Mouse (Mus musculus) hindbrain, embryonic 11.5 days (tissue): ENCODE measurements around the gene Zc3h7b. TPM values are rescaled to one million over a fixed set of nuclear protein-coding genes. Genes with fewer than 3 reads are reported as not detected.
A peak's percentile ranks its signal among the peaks of the same experiment; 100 is the strongest.

ENCODE experiments used
- ATAC-seq: fragments of 200-750 bp; cut with Nextera tagmentation; 2 replicates; pipeline ENCODE4 v1.8.0; 2017; ENCODE audit warnings: mild to moderate bottlenecking, moderate TSS enrichment, moderate library complexity; ENCODE audit not compliant: low FRiP score
- DNase-seq: peaks from one replicate; pipeline ENCODE4 v3.0.0-alpha.2; 2015; ENCODE audit warnings: low spot score
- H3K27ac ChIP-seq: fragments of 300-500 bp; sonication (generic); 2 replicates; pipeline ENCODE4 v1.5.1; 2014; ENCODE audit warnings: mild to moderate bottlenecking, low read depth, low read length
- H3K27me3 ChIP-seq: fragments of 300-500 bp; sonication (generic); 2 replicates; pipeline ENCODE4 v1.6.1; 2014; ENCODE audit warnings: mild to moderate bottlenecking, low read length, moderate library complexity, mixed read lengths; ENCODE audit not compliant: control insufficient read depth, insufficient read depth
- H3K36me3 ChIP-seq: fragments of 300-500 bp; sonication (generic); 2 replicates; pipeline ENCODE4 v1.6.1; 2014; ENCODE audit warnings: mild to moderate bottlenecking, low read length, moderate library complexity, mixed read lengths; ENCODE audit not compliant: control insufficient read depth, insufficient read depth
- H3K4me1 ChIP-seq: fragments of 300-500 bp; sonication (generic); replicated peaks from 2 replicates; pipeline ENCODE4 v1.6.1; 2014; ENCODE audit warnings: low read length, mixed read lengths; ENCODE audit not compliant: control insufficient read depth, insufficient read depth
- H3K4me2 ChIP-seq: fragments of 300-500 bp; sonication (generic); replicated peaks from 2 replicates; pipeline ENCODE4 v1.6.1; 2014; ENCODE audit warnings: mild to moderate bottlenecking, low read depth, low read length
- H3K4me3 ChIP-seq: fragments of 300-500 bp; sonication (generic); 2 replicates; pipeline ENCODE4 v1.5.1; 2014; ENCODE audit warnings: low read depth, low read length
- H3K9ac ChIP-seq: fragments of 300-500 bp; sonication (generic); 2 replicates; pipeline ENCODE4 v1.6.1; 2014; ENCODE audit warnings: low read depth, low read length
- H3K9me3 ChIP-seq: fragments of 300-500 bp; sonication (generic); 2 replicates; pipeline ENCODE4 v1.6.1; 2016; ENCODE audit warnings: low read length; ENCODE audit not compliant: control insufficient read depth
- WGBS: fragments of 180-500 bp; shearing (Covaris S2); extraction: QIAGEN DNeasy Blood & Tissue Kit; methylation state at CpG from one replicate; pipeline ENCODE4 v1.1.7; 2014; 5-methylcytosine and 5-hydroxymethylcytosine counted together
- polyA plus RNA-seq: library from polyadenylated mRNA; unstranded; fragments of >200 nt; fragmentation: Nextera tagmentation; extraction: Ambion mirVana; gene quantifications from 2 replicates; pipeline ENCODE4 v1.2.1, GENCODE M21; 2014

The Zc3h7b gene
- polyA plus RNA-seq, 1 experiment from 2014 or later, result 52.6 TPM

GRCm38 (mm10) chr15:81834171-81834841, 89.4 kb downstream of the Zc3h7b start:
- Histone ChIP-seq H3K9ac (no peak overlapping the region), H3K4me3 (no peak overlapping the region), H3K4me1 (peaks cover 2% of the 10 kb centered on the region), H3K27ac (no peak overlapping the region), H3K9me3 (no peaks in the 10 kb centered on the region), H3K27me3 (peaks cover 2% of the 10 kb centered on the region; the same call in 1 of the 2 replicates), H3K4me2 (no peak overlapping the region), H3K36me3 (no peaks in the 10 kb centered on the region)
- WGBS, result 57% methylated on average over 3 of the region's 3 CpGs
- DNase-seq (no peak), ATAC-seq (no peak)

DNA sequence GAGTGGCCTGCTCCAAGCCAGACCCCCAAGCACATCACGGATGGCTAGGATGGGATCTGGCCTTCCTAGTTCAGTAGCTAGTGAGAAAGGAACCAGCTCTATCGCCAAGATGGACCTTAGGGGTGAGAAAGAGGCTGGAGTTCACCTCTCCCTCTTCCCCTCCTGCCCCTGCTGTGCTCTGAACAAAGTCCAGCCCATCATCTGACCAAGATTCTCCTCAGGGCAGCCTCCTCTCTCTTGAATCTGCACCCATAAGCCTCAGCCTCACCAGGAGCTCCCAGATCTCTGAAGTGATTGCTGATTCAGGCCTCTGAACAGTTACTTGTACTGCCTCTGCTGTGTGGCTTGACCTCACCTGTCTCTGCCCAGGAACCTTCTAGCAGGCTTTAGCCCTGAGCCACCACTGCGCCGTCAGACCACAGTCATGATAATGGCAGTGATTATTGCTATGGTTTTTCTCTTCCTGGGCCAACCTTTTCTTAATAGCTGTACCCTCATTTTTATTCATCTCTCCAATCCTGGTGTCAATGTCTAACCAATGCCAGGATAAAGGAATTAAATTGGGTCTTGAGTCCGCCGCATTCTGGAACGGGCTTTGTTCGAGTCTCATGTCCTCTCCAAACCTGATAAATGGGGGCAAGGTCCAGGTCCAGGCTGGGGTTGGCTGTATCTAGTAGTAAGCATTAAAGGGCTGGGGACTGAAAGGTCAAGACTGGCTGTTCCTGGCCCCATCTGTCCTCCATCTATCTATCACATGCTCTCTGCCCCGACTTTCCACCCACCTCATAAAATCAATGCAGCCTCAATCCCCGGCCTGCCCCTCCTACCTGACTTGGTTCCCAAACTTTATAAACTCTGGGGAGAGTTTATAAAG, 90.4 kb downstream of the Zc3h7b start:
- 67% methylated on average over 10 of the region's 10 CpGs for WGBS
- H3K27ac ChIP-seq, result no peak overlapping the region
- no peak overlapping the region for H3K4me3 ChIP-seq
- H3K9me3 ChIP-seq, result no peaks in the 10 kb centered on the region
- no peak overlapping the region for H3K4me2 ChIP-seq
- H3K4me1 ChIP-seq, result peaks cover 2% of the 10 kb centered on the region
- H3K36me3 ChIP-seq, result no peaks in the 10 kb centered on the region
- H3K27me3 ChIP-seq, result peaks cover 2% of the 10 kb centered on the region; the same call in 1 of the 2 replicates
- no peak overlapping the region for H3K9ac ChIP-seq
- no peak for ATAC-seq
- DNase-seq, result no peak

DNA sequence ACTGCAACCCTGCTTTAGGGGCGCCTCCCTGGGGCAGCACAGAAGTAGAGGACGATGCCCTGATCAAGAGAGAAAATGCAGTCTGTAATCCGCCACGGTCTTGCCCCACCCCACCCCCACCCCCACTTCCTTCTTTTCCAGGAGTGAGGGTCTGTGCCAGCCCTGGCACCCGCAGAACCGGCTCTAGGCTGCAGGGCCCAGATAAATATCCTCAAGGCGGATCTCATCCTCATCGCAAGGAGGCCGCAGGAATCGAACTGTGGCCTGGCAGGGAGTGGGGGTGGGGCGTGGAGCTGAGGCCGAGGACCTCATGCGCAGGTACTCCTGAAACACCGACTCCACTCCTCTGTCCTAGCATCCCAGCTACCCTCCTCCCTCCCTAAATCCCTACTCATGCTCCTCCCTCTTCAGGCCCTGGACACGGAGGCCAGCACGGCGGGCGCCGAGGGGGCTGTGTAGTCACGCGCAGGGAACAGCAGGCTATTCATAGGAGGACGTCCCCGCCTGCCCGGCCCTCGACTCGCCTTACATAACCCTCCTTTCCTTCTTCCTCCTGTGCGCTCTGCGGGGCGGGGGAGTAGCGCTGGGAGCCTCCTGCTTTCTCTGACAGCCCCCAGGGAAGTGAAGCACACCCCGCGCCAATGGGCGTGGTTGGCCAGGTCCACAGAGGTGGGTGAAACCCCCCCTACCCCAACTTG, 91.4 kb downstream of the Zc3h7b start:
- ATAC-seq, result peak; percentile 73
- DNase-seq, result peak; percentile 67
- H3K4me3 ChIP-seq, result peak overlapping the region; percentile 20
- no peaks in the 10 kb centered on the region for H3K9me3 ChIP-seq
- no peaks in the 10 kb centered on the region for H3K36me3 ChIP-seq
- H3K4me1 ChIP-seq, result peaks cover 2% of the 10 kb centered on the region
- no peak overlapping the region for H3K27ac ChIP-seq
- peak overlapping the region; percentile 37 for H3K9ac ChIP-seq
- H3K27me3 ChIP-seq, result peaks cover 2% of the 10 kb centered on the region; the same call in 1 of the 2 replicates
- H3K4me2 ChIP-seq, result peak overlapping the region; percentile 37
- 2% methylated on average over 33 of the region's 33 CpGs for WGBS

GRCm38 (mm10) chr15:81836966-81837920, 92.4 kb downstream of the Zc3h7b start:
- H3K4me3 ChIP-seq, result no peak overlapping the region
- no peak overlapping the region for H3K27ac ChIP-seq
- DNase-seq (no peak), ATAC-seq (no peak)
- no peak overlapping the region for H3K9ac ChIP-seq
- H3K9me3 ChIP-seq, result no peaks in the 10 kb centered on the region
- H3K4me2 ChIP-seq, result no peak overlapping the region
- H3K27me3 ChIP-seq, result peaks cover 2% of the 10 kb centered on the region; the same call in 1 of the 2 replicates
- no peaks in the 10 kb centered on the region for H3K36me3 ChIP-seq
- peaks cover 2% of the 10 kb centered on the region for H3K4me1 ChIP-seq
- WGBS, result 64% methylated on average over 7 of the region's 7 CpGs

DNA sequence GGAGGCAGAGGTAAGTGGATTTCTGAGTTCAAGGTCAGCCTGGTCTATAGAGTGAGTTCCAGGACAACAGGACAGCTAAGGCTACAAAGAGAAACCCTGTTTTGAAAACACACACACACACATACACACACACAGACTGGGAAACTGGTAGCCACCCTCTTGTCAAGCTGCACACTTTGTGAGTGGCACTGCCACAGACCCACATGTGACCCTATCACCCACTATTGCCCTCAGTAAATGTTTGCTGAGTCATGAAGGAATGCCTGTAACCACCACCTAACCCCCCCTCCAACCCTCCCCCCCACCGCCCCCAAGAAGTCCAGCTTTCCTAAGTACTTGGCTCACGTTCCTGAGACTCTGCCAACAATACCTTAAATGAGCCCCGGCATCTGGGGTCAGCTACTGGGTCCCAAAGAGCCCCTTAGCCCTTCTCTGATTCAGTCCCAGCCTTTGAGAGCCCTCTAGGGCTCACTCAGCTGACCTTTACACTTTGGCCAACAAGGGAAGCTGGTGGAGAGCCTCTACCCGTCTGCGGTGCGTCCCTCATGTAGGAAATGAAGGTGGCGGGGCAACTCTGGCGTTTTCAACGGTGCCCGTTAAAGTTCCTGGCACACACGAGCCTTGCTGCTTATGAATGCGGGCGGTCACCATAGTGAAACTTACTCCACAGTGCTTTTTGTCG, 93.8 kb downstream of the Zc3h7b start:
- peaks cover 2% of the 10 kb centered on the region; the same call in 1 of the 2 replicates for H3K27me3 ChIP-seq
- WGBS, result 74% methylated on average over 14 of the region's 14 CpGs
- no peak for ATAC-seq
- H3K9me3 ChIP-seq, result no peaks in the 10 kb centered on the region
- no peak overlapping the region for H3K9ac ChIP-seq
- H3K4me2 ChIP-seq, result no peak overlapping the region
- no peak for DNase-seq
- H3K4me3 ChIP-seq, result no peak overlapping the region
- H3K27ac ChIP-seq, result no peak overlapping the region
- no peaks in the 10 kb centered on the region for H3K36me3 ChIP-seq
- peaks cover 2% of the 10 kb centered on the region for H3K4me1 ChIP-seq

DNA sequence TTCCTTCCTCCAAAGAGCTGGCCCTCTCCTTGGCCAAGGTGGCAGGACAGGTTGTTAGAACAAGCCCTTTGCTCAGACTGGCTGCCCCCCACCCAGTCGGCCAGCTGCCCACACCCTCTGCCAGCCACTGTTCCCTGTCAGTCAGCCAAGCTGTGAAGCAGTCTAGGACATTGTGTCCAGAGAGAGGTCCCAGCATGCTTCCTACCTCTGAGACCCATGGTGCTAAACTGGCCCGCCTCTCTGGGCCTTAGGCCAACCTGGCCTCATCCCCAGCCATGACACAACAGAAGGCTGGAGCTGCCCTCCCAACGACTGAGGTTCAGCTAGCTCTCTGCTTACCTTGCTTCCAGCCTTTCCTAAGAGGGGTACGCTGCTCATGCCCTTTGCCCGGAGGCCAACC, 94.8 kb downstream of the Zc3h7b start:
- WGBS, result 67% methylated on average over 5 of the region's 5 CpGs
- H3K36me3 ChIP-seq, result no peaks in the 10 kb centered on the region
- H3K4me3 ChIP-seq, result no peak overlapping the region
- peaks cover 2% of the 10 kb centered on the region; the same call in 1 of the 2 replicates for H3K27me3 ChIP-seq
- no peak overlapping the region for H3K27ac ChIP-seq
- DNase-seq (no peak), ATAC-seq (no peak)
- H3K4me1 ChIP-seq, result peaks cover 2% of the 10 kb centered on the region
- H3K9me3 ChIP-seq, result no peaks in the 10 kb centered on the region
- no peak overlapping the region for H3K9ac ChIP-seq
- H3K4me2 ChIP-seq, result no peak overlapping the region

GRCm38 (mm10) chr15:81840306-81840705, 95.4 kb downstream of the Zc3h7b start:
- Histone ChIP-seq H3K9ac (no peak overlapping the region), H3K4me3 (no peak overlapping the region), H3K9me3 (no peaks in the 10 kb centered on the region), H3K27ac (no peak overlapping the region), H3K27me3 (peaks cover 2% of the 10 kb centered on the region; the same call in 1 of the 2 replicates), H3K4me1 (peaks cover 2% of the 10 kb centered on the region), H3K36me3 (no peaks in the 10 kb centered on the region), H3K4me2 (no peak overlapping the region)
- no peak for DNase-seq
- 94% methylated on average over 7 of the region's 7 CpGs for WGBS
- ATAC-seq, result no peak
